ENCODE assay signal across 8 mouse cellular contexts in the genomic region with DNA sequence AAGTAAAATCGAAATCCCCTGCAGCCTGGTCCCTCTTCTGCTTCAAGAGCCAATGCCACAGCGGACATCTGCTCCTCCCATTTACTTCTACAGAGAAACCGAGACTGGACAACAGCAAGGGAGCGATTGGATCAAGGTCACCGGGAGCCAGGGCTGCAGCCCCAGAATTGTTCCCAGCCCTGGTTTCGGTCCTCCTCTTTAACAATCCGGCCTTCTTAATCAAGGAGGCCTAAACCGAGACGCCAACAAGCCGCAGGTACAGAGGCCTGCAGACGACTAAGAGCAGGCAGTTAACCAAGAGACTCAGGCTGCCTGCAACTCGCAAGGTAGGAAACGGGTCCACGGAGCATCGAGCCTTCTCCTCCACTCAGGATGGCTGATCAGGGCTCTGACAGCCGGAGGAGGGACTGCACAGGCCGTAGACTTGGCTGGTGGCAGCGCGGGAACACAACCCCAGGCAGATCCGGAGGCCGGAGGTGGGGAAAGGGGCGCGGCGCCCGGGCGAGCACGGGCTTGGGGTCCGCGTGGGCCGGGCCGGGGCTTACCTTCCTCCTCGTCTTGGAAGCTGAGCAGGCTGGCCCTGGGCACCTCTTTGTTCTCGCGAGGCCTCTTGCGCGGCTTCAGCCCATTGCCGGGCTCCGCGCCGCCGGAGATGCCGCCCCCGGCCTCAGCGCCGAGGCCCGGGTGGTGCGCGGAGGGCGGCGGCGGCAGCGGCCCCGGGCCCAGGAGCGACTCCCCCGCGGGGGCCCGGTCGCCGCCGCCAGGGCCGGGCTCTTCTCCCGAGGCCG. TPM values are rescaled to one million over a fixed set of nuclear protein-coding genes. Genes with fewer than 3 reads are reported as not detected.
DNase-seq lines count a peak whose midpoint lies in the region; ATAC-seq and TF ChIP-seq lines count a peak whose summit lies in the region.

No protein-coding gene starts in this region.

- peak; percentile 58 for DNase-seq in layer of hippocampus, adult 11-12 months (ENCODE audit: low spot score)
- DNase-seq in layer of hippocampus, adult 9-10 months (ENCODE audit: low spot score), result no peak
- DNase-seq in embryo, embryonic 11 days, result peak; percentile 70
- peak; percentile 51 to 72 for DNase-seq in gastrocnemius, postnatal 4 days (ENCODE audit: low spot score in 2 of 2)
- peak; percentile 54 for DNase-seq in kidney, adult 2 months
- DNase-seq in midbrain, postnatal 0 days (ENCODE audit: low spot score), result peak; percentile 59
- peak; percentile 64 to 73 for DNase-seq in spleen, postnatal 10 days (ENCODE audit: low spot score in 2 of 2)

- H3K4me2 ChIP-seq in limb, embryonic 15.5 days, result peak overlapping the region; percentile 53
- peak overlapping the region; percentile 61 for H3K4me2 ChIP-seq in midbrain, postnatal 0 days (ENCODE audit: low read depth, low read length, poor library complexity, severe bottlenecking)

- no peaks in the 10 kb centered on the region for H3K27me3 ChIP-seq in kidney, adult 2 months (replicated peaks; ENCODE audit: control insufficient read depth, insufficient read depth, low read length)
- no peaks in the 10 kb centered on the region for H3K27me3 ChIP-seq in limb, embryonic 15.5 days
- H3K27me3 ChIP-seq in midbrain, postnatal 0 days (ENCODE audit: insufficient read depth, low read length), result no peaks in the 10 kb centered on the region

- no peak for TF ChIP-seq POLR2A in kidney, adult 2 months (IDR thresholded peaks at IDR 0.05; ENCODE audit: low read depth, low read length)

- peak overlapping the region; percentile 77 for H3K27ac ChIP-seq in kidney, adult 2 months (ENCODE audit: insufficient read depth, low read depth, low read length)
- peak overlapping the region; percentile 98 for H3K27ac ChIP-seq in limb, embryonic 15.5 days
- peak overlapping the region; percentile 99 for H3K27ac ChIP-seq in midbrain, postnatal 0 days (ENCODE audit: low read depth, low read length)

- peak overlapping the region; percentile 74 for H3K4me3 ChIP-seq in kidney, adult 2 months (ENCODE audit: insufficient read depth, low read depth, low read length)
- peak overlapping the region; percentile 98 for H3K4me3 ChIP-seq in limb, embryonic 15.5 days
- H3K4me3 ChIP-seq in midbrain, postnatal 0 days (ENCODE audit: low read depth, low read length), result peak overlapping the region; percentile 70

- H3K9ac ChIP-seq in limb, embryonic 15.5 days, result peak overlapping the region; percentile 93
- peak overlapping the region; percentile 97 for H3K9ac ChIP-seq in midbrain, postnatal 0 days (replicated peaks; ENCODE audit: low read length, poor library complexity, severe bottlenecking)

- H3K9me3 ChIP-seq in limb, embryonic 15.5 days, result no peaks in the 10 kb centered on the region
- H3K9me3 ChIP-seq in midbrain, postnatal 0 days (ENCODE audit: low read length), result no peaks in the 10 kb centered on the region

- peak; percentile 66 for ATAC-seq in limb, embryonic 15.5 days (ENCODE audit: insufficient number of reproducible peaks, low FRiP score, low TSS enrichment, low read depth)
- ATAC-seq in midbrain, postnatal 0 days (ENCODE audit: low FRiP score), result peak; percentile 81

- no peak for TF ChIP-seq CTCF in kidney, adult 2 months (conservative IDR thresholded peaks at IDR 0.05; ENCODE audit: insufficient read depth, insufficient read length, low read depth, low read length)
- TF ChIP-seq CTCF in midbrain, postnatal 0 days (IDR thresholded peaks at IDR 0.05), result no peak

- no peaks in the 10 kb centered on the region for H3K36me3 ChIP-seq in kidney, adult 2 months (ENCODE audit: control insufficient read depth, insufficient read depth, low read length)
- peaks cover 10% of the 10 kb centered on the region for H3K36me3 ChIP-seq in limb, embryonic 15.5 days
- peaks cover 3% of the 10 kb centered on the region; the same call in 1 of the 2 replicates for H3K36me3 ChIP-seq in midbrain, postnatal 0 days (ENCODE audit: insufficient read depth, low read length)

- WGBS in kidney, adult 2 months, result under 1% methylated on average over 63 of the region's 63 CpGs
- under 1% methylated on average over 49 of the region's 63 CpGs for WGBS in limb, embryonic 15.5 days
- under 1% methylated on average over 51 of the region's 63 CpGs for WGBS in midbrain, postnatal 0 days

- H3K4me1 ChIP-seq in kidney, adult 2 months (ENCODE audit: control insufficient read depth, insufficient read depth, low read length), result peaks cover 3% of the 10 kb centered on the region; the same call in 1 of the 2 replicates
- H3K4me1 ChIP-seq in limb, embryonic 15.5 days, result peaks cover 3% of the 10 kb centered on the region
- no peaks in the 10 kb centered on the region for H3K4me1 ChIP-seq in midbrain, postnatal 0 days (ENCODE audit: insufficient read depth, low read length)

RNA-seq across cellular contexts. Expression of a gene that starts 0.7 kb away (rescaled TPM):
- 10 to 100 TPM; 30.5 to 42.7 TPM for total RNA-seq in gastrocnemius, postnatal 4 days (2021)
- polyA plus RNA-seq in kidney, adult 2 months (2012; rRNA removed), result 13.3 and 13.6 TPM in 2 replicates
- 51.9 and 55.1 TPM in 2 replicates for polyA plus RNA-seq in limb, embryonic 15.5 days (2015; fragmentation: Nextera tagmentation; extraction: Ambion mirVana)
- 54.0 and 86.2 TPM in 2 replicates for total RNA-seq in midbrain, postnatal 0 days (2014; rRNA removed)
- polyA plus RNA-seq in midbrain, postnatal 0 days (2015; fragmentation: Nextera tagmentation; extraction: Ambion mirVana), result 19.8 and 27.1 TPM in 2 replicates

RNA-seq across cellular contexts. Expression of a gene that starts 32.5 kb away (rescaled TPM):
- total RNA-seq in gastrocnemius, postnatal 4 days (2021), result 10 to 100 TPM; 17.2 to 23.5 TPM
- 20.4 and 24.8 TPM in 2 replicates for polyA plus RNA-seq in kidney, adult 2 months (2012; rRNA removed)
- 10.4 and 10.9 TPM in 2 replicates for polyA plus RNA-seq in limb, embryonic 15.5 days (2015; fragmentation: Nextera tagmentation; extraction: Ambion mirVana)
- 66.4 and 88.7 TPM in 2 replicates for total RNA-seq in midbrain, postnatal 0 days (2014; rRNA removed)
- polyA plus RNA-seq in midbrain, postnatal 0 days (2015; fragmentation: Nextera tagmentation; extraction: Ambion mirVana), result 50.9 and 55.4 TPM in 2 replicates

RNA-seq across cellular contexts. Expression of a gene that starts 51.3 kb away (rescaled TPM):
- total RNA-seq in gastrocnemius, postnatal 4 days (2021), result 1 to 10 TPM; 3.0 to 3.7 TPM
- polyA plus RNA-seq in kidney, adult 2 months (2012; rRNA removed), result 0.14 and 0.42 TPM in 2 replicates
- 0.15 and 0.76 TPM in 2 replicates for polyA plus RNA-seq in limb, embryonic 15.5 days (2015; fragmentation: Nextera tagmentation; extraction: Ambion mirVana)
- 0.77 and 1.7 TPM in 2 replicates for total RNA-seq in midbrain, postnatal 0 days (2014; rRNA removed)
- 0.81 and 1.3 TPM in 2 replicates for polyA plus RNA-seq in midbrain, postnatal 0 days (2015; fragmentation: Nextera tagmentation; extraction: Ambion mirVana)
